Mouse (Mus musculus) spleen, embryonic (tissue): ENCODE measurements around the gene Gm10944.

Source experiments
- CTCF ChIA-PET: fragments of 350-600 bp; sonication (Branson Sonifier 250); formaldehyde crosslinking; loops from one replicate; lab custom pipeline; 2022; lab: Charles Lee

Gene Gm10944

GRCm38 (mm10) chr10:10681048-10681447 is at the start of gene Gm10944:
Gene Gm10944 (plus strand): TSS chr10:10681348.
- CTCF ChIA-PET, result no interaction called here

- CTCF ChIA-PET, result no interaction called here
Observed at GRCm38 (mm10) chr10:10655991-10656390, 25.2 kb upstream of the Gm10944 start.

- CTCF ChIA-PET, result no interaction called here
Observed at GRCm38 (mm10) chr10:10656621-10657020, 24.5 kb upstream of the Gm10944 start.

- CTCF ChIA-PET, result no interaction called here
Observed at GRCm38 (mm10) chr10:10659161-10659560, 22.0 kb upstream of the Gm10944 start.

GRCm38 (mm10) chr10:10659976-10660375 is 21.2 kb upstream of the Gm10944 start:
- CTCF ChIA-PET, result no interaction called here

- CTCF ChIA-PET, result no interaction called here
Observed at GRCm38 (mm10) chr10:10688907-10689667, 7.9 kb downstream of the Gm10944 start.

GRCm38 (mm10) chr10:10689668-10690223 is 8.6 kb downstream of the Gm10944 start:
- CTCF ChIA-PET, result no interaction called here

- CTCF ChIA-PET, result interaction anchor here (0.7 kb wide), 1 partner anchor 1889 kb away, joined by 4 read pairs; no protein-coding TSS in a partner anchor
Observed at GRCm38 (mm10) chr10:10697497-10697896, 16.3 kb downstream of the Gm10944 start.

- CTCF ChIA-PET, result no interaction called here
Observed at GRCm38 (mm10) chr10:10700903-10701302, 19.8 kb downstream of the Gm10944 start.

GRCm38 (mm10) chr10:10701326-10701725 is 20.2 kb downstream of the Gm10944 start:
- CTCF ChIA-PET, result no interaction called here

GRCm38 (mm10) chr10:10708031-10708430 is 26.9 kb downstream of the Gm10944 start:
- CTCF ChIA-PET, result no interaction called here

- CTCF ChIA-PET, result no interaction called here
Observed at GRCm38 (mm10) chr10:10710359-10710758, 29.2 kb downstream of the Gm10944 start.

GRCm38 (mm10) chr10:10710837-10711236 is 29.7 kb downstream of the Gm10944 start:
- CTCF ChIA-PET, result no interaction called here

GRCm38 (mm10) chr10:10726501-10726900 is 45.4 kb downstream of the Gm10944 start:
- CTCF ChIA-PET, result no interaction called here
